Mouse (Mus musculus): ENCODE data around the gene Dzip1l. TPM values are rescaled to one million over a fixed set of nuclear protein-coding genes. Genes with fewer than 3 reads are reported as not detected.

Gene Dzip1l
- total RNA-seq, 2 experiments from 2014 or later = 1.5 to 2.4 TPM

DNA sequence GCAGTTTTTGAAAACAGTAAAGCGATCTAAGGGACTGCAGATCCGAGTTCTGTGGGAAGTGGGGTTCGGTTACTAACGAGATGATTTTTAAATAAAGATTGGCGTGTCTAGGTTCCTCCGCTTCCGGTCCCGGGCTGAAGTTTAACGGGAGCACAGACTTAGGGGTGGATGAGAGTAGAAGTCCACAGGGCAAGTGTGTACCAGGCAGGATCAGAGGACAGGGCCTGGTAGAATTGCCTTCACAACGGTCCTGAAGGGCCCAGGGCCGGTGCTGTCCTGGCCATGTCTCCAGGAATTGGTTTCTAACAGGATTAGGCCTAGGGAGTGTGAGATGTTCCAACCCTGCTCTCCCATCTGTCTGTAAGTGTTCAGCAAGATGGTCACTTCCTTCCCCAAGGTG, 775 bp downstream of the Dzip1l start:
- peak; percentile 37 for DNase-seq
- Histone ChIP-seq H3K27ac (peak overlapping the region; percentile 88), H3K4me3 (peak overlapping the region; percentile 89)
- TF ChIP-seq CTCF (IDR thresholded peaks at IDR 0.05) = no peak
- intact Hi-C loops (cut with DNase I) = no loop called here

DNA sequence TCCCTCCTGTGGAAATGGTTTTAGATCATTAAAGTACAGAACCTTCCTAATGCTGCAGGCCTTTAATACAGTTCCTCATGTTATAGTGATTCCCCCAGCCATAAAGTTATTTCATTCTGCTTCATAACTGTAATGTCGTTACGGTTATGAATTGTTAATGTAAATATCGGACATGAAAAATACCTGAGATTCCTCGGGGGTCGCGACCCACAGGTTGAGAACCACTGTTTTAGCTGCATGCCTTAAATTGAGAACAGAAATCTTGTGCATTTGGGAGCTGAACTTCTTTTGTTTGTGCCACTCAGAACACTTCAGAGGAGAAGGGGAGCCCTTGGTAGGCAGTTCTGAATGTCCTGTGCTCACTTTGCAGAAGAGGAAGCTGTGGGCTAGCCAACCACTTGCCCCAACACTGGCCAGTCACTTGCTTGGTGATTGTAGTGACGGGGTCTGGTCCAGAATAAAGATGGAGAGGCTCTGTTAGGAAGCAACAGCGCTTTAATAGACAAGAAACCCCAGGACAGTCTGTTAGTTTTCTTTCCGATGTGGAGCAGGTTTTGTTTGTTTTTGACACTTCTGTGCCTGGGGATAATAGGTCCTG, 1.3 kb downstream of the Dzip1l start:
- DNase-seq = no peak
- H3K4me3 ChIP-seq = peak overlapping the region; percentile 89
- intact Hi-C loops (cut with DNase I) = no loop called here
- peak overlapping the region; percentile 88 for H3K27ac ChIP-seq
- no peak for TF ChIP-seq CTCF (IDR thresholded peaks at IDR 0.05)

DNA sequence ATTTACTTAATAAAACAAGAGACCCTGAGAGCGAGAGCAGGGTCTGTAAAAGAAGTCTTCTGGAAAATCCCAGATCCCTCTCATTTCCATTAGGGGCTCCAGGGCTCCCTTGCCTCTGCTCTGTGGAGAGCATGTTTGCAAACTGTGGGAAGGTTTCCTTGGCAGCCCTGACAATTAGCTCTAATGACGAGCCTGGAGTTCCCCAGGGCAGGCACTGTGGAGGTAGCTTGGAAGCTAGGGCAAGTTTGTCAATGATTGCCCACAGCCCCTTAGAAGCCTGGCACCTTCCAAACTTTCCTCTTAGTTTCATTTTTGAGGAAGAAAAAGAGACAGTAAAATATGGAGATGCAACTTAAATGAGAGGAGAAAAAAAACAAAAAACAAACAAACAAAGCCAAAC, 2.5 kb downstream of the Dzip1l start:
- intact Hi-C loops (cut with DNase I) = no loop called here
- Histone ChIP-seq H3K4me3 (peak overlapping the region; percentile 29; the same call in 1 of the 2 replicates), H3K27ac (no peak overlapping the region)
- no peak for DNase-seq
- TF ChIP-seq CTCF (IDR thresholded peaks at IDR 0.05) = no peak

DNA sequence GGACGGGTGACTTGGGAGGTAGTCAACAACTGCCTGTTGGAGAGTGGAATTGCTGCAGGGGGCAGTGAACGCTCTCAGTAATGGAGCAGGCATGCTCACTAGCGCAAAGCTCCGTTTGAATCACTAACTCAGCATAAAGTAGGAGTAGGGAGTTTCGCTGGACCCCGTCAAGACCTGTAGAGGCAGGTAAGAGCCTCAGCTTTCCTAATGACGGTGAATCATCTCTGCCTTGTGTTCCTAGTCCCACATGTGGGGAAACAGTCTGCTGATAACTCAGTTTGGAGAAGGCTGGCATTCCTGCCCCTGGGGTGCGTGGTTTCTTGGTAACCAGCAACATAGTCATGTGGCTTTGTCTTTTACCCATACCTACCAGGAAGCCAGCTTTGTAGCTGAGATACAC, 3.0 kb downstream of the Dzip1l start:
- DNase-seq = no peak
- TF ChIP-seq CTCF (IDR thresholded peaks at IDR 0.05) = no peak
- no peak overlapping the region for H3K27ac ChIP-seq
- intact Hi-C loops (cut with DNase I) = no loop called here
- H3K4me3 ChIP-seq = peak overlapping the region; percentile 29; the same call in 1 of the 2 replicates

DNA sequence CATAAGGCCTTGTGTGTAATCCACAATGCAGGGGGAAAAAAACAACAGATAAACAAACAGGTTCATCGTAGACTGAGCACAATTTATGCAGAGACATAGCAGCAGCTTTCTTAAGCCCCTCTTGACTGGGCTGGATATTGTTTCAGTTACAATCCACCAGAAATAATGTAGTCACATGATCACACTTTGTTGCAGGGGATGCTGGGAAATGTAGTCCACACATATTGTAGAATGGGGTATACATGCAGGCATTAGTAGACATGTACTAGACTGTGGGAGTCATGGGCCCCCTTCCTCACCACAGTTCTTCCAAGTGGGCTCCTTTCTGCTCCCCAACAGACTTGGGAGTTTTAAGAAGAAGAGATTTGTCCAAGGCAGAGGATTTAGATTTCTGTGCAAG, 7.5 kb downstream of the Dzip1l start:
- no peak for TF ChIP-seq CTCF (IDR thresholded peaks at IDR 0.05)
- H3K27ac ChIP-seq = no peak overlapping the region
- intact Hi-C loops (cut with DNase I) = no loop called here
- H3K4me3 ChIP-seq = no peak overlapping the region
- no peak for DNase-seq

DNA sequence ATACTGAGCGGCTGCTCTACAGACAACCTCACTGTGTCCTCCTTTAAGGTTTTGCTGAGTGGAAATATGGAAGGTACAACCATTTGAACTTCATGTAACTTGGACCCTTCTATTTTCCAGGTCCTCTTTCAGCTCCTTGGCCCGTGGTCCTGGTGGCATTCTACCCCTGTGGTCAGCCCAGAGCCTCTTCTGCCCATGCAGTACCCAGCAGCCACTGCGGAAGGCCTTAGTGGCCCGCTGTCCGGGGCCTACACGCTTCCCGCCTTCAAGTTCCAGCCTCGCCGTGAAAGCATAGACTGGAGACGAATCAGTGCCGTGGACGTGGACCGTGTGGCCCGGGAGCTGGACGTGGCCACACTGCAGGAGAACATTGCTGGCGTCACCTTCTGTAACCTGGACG, 7.9 kb downstream of the Dzip1l start:
- intact Hi-C loops (cut with DNase I) = no loop called here
- Histone ChIP-seq H3K4me3 (no peak overlapping the region), H3K27ac (no peak overlapping the region)
- DNase-seq = no peak
- TF ChIP-seq CTCF (IDR thresholded peaks at IDR 0.05) = no peak

DNA sequence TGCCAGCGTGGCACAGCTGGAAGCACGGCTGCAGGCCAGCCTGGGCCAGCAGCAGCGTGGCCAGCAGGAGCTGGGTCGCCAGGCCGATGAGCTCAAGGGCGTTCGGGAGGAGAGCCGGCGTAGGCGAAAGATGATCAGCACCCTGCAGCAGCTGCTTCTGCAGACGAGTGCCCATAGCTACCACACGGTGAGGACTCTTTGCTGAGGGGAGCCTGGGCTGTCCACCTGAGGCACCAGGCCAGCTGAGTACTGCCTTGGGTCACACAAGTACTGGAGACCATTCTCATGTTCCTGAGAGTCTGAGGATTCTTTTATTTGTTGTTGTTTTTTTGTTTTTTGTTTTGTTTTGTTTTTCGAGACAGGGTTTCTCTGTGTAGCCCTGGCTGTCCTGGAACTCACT, 8.4 kb downstream of the Dzip1l start:
- no peak overlapping the region for H3K4me3 ChIP-seq
- no peak for TF ChIP-seq CTCF (IDR thresholded peaks at IDR 0.05)
- no peak overlapping the region for H3K27ac ChIP-seq
- intact Hi-C loops (cut with DNase I) = no loop called here
- DNase-seq = peak; percentile 53

DNA sequence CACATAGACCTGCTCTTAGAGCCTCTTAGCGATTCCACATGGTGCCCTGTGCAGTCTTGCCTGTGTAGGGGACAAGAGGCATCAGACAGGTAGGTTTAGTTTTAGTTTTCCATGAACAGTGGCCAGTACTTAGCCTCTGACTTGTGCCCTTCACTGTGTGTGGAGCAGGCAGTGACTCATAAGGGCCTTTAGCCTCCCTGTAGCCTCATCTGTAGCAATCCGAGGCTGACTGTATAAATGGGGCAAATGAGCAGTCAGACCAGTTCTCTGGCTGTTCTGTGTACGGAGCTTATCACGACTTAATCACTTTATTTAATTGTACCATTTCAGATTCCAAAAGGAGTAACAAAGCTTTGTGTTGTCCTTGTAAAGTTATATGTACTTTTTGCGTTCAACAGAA, 10.7 kb downstream of the Dzip1l start:
- no peak for TF ChIP-seq CTCF (IDR thresholded peaks at IDR 0.05)
- DNase-seq = no peak
- Histone ChIP-seq H3K4me3 (no peak overlapping the region), H3K27ac (no peak overlapping the region)
- intact Hi-C loops (cut with DNase I) = no loop called here

DNA sequence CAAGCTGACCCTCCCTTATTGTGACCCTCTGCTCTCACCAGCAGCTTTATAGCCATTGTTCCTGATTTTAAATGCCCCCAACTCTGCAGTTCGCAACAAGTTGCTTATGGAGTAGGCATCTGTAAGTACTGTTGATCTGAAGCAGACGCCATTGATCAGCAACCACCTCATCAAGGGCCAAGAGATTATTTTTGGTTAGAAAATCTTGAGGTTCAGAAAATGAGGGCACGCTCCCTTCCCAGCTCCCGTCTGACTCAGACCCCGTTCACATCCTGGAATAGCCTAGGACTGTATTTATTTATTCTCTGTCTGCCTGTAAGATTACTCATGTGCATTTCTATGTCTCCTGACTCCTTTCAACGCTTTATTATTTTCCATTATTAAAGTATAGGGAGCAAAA, 16.1 kb downstream of the Dzip1l start:
- intact Hi-C loops (cut with DNase I) = no loop called here
- TF ChIP-seq CTCF (IDR thresholded peaks at IDR 0.05) = no peak
- Histone ChIP-seq H3K27ac (no peak overlapping the region), H3K4me3 (no peak overlapping the region)
- no peak for DNase-seq

DNA sequence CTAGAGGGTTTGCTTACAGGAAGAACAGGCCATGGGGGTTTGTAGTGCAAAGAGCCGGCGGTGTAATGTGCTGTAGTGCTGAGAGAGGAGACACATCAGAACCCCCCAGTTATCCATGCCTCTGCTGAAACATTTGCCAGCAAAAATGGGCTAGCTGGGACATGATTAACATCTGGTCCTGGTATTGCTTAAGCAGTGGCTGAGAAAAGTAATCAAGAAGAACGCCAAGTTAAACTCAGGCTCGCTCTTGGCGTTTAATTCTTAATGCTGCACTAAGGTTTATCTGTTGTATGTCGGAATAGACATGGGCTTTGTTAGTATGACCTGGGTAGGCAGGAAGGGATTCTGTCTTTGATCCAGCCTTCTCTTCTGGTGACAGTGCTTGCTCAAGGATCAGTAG, 16.8 kb downstream of the Dzip1l start:
- intact Hi-C loops (cut with DNase I) = no loop called here
- no peak overlapping the region for H3K27ac ChIP-seq
- H3K4me3 ChIP-seq = no peak overlapping the region
- DNase-seq = no peak
- TF ChIP-seq CTCF (IDR thresholded peaks at IDR 0.05) = no peak

DNA sequence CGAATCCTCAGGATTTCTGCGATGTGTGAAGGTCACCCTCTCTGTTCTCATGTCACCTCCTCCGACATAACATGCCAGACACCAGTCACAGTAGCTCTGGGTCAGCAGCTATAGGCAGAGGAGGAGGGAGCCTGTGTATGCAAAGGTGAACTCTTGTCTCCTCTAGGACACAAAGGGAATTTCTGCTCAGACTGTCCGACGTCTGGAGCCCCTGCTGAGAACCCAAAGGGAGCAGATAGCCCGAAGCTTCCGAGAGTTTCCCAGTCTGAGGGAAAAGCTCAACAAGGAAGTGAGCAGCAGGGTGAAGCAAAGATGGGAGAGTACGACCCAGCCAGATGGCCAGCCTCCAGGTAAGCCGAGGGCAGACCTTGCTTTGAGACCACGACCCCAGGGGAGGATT, 31.5 kb downstream of the Dzip1l start:
- intact Hi-C loops (cut with DNase I) = loop anchor here (5.0 kb wide), 1 partner anchor 203 kb away; no protein-coding TSS in a partner anchor
- Histone ChIP-seq H3K27ac (no peak overlapping the region), H3K4me3 (no peak overlapping the region)
- DNase-seq = no peak
- TF ChIP-seq CTCF (IDR thresholded peaks at IDR 0.05) = no peak

DNA sequence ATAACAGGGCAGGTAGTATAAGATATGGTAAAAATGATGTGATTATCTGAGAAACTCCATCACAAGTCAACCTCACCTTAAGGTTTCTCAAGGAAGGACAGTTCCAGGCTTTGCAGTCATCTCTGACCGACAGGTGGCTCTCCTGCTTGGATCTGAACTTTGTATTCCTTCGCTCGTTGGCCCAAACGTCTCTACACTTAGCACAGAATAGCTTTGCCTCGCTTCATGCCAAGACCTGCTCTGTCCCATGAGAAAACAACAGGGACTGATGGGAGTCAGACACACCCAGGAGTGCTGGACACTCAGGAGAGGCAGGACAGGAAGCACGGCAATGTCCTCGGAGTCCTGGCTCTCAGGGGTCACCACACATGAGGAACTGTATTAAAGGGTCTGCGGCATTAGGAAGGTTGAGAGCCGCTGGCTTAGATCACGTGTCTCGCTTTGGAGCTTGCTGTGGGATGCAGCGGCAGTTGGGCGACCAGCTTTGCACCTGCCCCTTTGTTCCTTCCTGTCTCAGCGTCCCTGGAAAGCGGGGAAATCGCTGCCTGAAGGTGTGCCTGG, 32.4 kb downstream of the Dzip1l start:
- H3K27ac ChIP-seq = no peak overlapping the region
- no peak for DNase-seq
- intact Hi-C loops (cut with DNase I) = loop anchor here (1.0 to 5.0 kb wide), 2 partner anchors 74 to 204 kb away; no protein-coding TSS in a partner anchor
- no peak for TF ChIP-seq CTCF (IDR thresholded peaks at IDR 0.05)
- H3K4me3 ChIP-seq = no peak overlapping the region

DNA sequence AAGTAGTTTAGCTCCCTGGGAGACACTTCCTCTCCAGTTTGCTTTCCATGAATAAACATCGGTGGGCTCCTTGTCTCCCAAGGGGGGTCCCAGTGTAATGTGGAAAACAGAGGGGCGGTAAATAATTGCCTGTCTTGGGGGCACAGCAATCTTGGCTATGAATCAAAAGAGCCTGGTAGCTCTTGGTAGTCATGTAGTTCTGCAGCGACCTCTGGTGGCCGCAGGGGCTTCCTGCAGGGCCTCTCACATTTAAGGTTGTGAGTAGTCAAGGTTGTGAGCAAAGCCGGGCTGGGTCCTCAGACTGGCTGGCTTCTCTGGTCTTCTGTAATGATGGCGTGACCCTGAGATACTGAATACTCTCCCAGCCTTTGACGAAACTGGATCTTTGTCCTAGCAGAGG, 33.1 kb downstream of the Dzip1l start:
- Histone ChIP-seq H3K27ac (no peak overlapping the region), H3K4me3 (peak overlapping the region; percentile 9; the same call in 1 of the 2 replicates)
- peak; percentile 73 for DNase-seq
- no peak; the same call in 1 of the 2 replicates for TF ChIP-seq CTCF (IDR thresholded peaks at IDR 0.05)
- intact Hi-C loops (cut with DNase I) = loop anchor here (1.0 to 5.0 kb wide), 2 partner anchors 75 to 205 kb away; no protein-coding TSS in a partner anchor

DNA sequence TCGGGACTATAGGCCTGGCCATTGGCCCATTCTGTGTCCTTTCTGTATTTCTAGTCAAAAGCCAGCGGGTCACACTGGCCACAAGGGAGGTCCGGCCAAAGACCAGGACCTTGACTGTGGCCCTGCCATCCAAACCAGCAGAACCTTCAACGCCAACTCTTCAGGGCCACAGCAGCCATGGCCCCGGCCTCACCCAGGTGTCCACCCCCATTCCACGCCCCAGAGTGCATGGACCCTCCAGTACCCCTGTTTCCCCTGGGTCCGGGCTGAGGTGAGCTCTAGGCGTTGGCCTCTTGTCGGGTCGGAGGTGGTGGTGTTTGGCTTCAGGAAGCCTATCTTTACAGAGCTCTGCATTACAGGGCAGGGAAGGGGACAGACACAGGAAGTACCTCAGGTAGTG, 33.6 kb downstream of the Dzip1l start:
- no peak for DNase-seq
- no peak overlapping the region for H3K4me3 ChIP-seq
- no peak overlapping the region for H3K27ac ChIP-seq
- no peak for TF ChIP-seq CTCF (IDR thresholded peaks at IDR 0.05)
- intact Hi-C loops (cut with DNase I) = loop anchor here (1.0 to 5.0 kb wide), 2 partner anchors 76 to 206 kb away; no protein-coding TSS in a partner anchor

All from gastrocnemius, adult 2 months (tissue).